Mouse (Mus musculus): ENCODE measurements around the gene Ada. TPM values are rescaled to one million over a fixed set of nuclear protein-coding genes. Genes with fewer than 3 reads are reported as not detected.

Ada gene
- total RNA-seq (2023) = 10 to 100 TPM; 10.2 to 11.0 TPM

GRCm38 (mm10) chr2:163749647-163750611 lies at the start of gene Ada:
Ada (minus strand) TSS chr2:163750239.

Other genes with a start within 250 kb of the Ada start
- gene Hnf4a, start 243.4 kb downstream of the Ada start, total RNA-seq (2023) = not detected
- gene Ttpal, start 147.9 kb downstream of the Ada start, total RNA-seq (2023) = 10 to 100 TPM; 26.8 to 35.4 TPM
- gene Serinc3, start 105.1 kb downstream of the Ada start, total RNA-seq (2023) = 100 to 1,000 TPM; 429 to 431 TPM
- gene Pkig, start 91.9 kb downstream of the Ada start, total RNA-seq (2023) = 10 to 100 TPM; 24.7 to 25.3 TPM
- gene Ccn5, start 70.6 kb upstream of the Ada start, total RNA-seq (2023) = not detected
- gene Kcnk15, start 103.4 kb upstream of the Ada start, total RNA-seq (2023) = not detected
- under 1 TPM; 0.22 to 0.26 TPM for gene Rims4, start 168.4 kb upstream of the Ada start, total RNA-seq (2023)
- 100 to 1,000 TPM; 147 to 148 TPM for gene Ywhab, start 244.7 kb upstream of the Ada start, total RNA-seq (2023)